Mouse (Mus musculus): ENCODE data around the gene Patj. TPM values are rescaled to one million over a fixed set of nuclear protein-coding genes. Genes with fewer than 3 reads are reported as not detected.

Gene Patj
- total and polyA plus RNA-seq, 2 experiments from 2014 or later, result 4.2 to 12.0 TPM

- Histone ChIP-seq H3K27me3 (ENCODE audit: insufficient read depth, low read length) (no peaks in the 10 kb centered on the region), H3K4me2 (ENCODE audit: low read depth) (no peak overlapping the region), H3K4me1 (ENCODE audit: insufficient read depth) (no peaks in the 10 kb centered on the region), H3K36me3 (ENCODE audit: insufficient read depth) (no peaks in the 10 kb centered on the region), H3K27ac (ENCODE audit: low read depth, low read length) (no peak overlapping the region), H3K9me3 (ENCODE audit: low read length) (no peaks in the 10 kb centered on the region), H3K9ac (no peak overlapping the region), H3K4me3 (ENCODE audit: low read depth, low read length) (no peak overlapping the region)
- 85% methylated on average over 5 of the region's 5 CpGs for WGBS
- ATAC-seq (no peak), DNase-seq (no peak)
- no peak for TF ChIP-seq CTCF (IDR thresholded peaks at IDR 0.05; ENCODE audit: low read depth)
Observed at GRCm38 (mm10) chr4:98509939-98510338, 114.4 kb downstream of the Patj start.

GRCm38 (mm10) chr4:98511296-98511695 lies 115.7 kb downstream of the Patj start:
- DNase-seq (no peak), ATAC-seq (peak; percentile 23; the same call in 1 of the 2 replicates)
- H3K4me1 ChIP-seq (ENCODE audit: insufficient read depth), result no peaks in the 10 kb centered on the region
- H3K9me3 ChIP-seq (ENCODE audit: low read length), result no peaks in the 10 kb centered on the region
- H3K4me3 ChIP-seq (ENCODE audit: low read depth, low read length), result no peak overlapping the region
- no peak overlapping the region for H3K4me2 ChIP-seq (ENCODE audit: low read depth)
- no peak for TF ChIP-seq CTCF (IDR thresholded peaks at IDR 0.05; ENCODE audit: low read depth)
- 59% methylated on average over 2 of the region's 2 CpGs for WGBS
- H3K27me3 ChIP-seq (ENCODE audit: insufficient read depth, low read length), result no peaks in the 10 kb centered on the region
- H3K27ac ChIP-seq (ENCODE audit: low read depth, low read length), result no peak overlapping the region
- H3K9ac ChIP-seq, result no peak overlapping the region
- no peaks in the 10 kb centered on the region for H3K36me3 ChIP-seq (ENCODE audit: insufficient read depth)

- 64% methylated on average over 10 of the region's 10 CpGs for WGBS
- no peak overlapping the region for H3K4me2 ChIP-seq (ENCODE audit: low read depth)
- no peak overlapping the region for H3K27ac ChIP-seq (ENCODE audit: low read depth, low read length)
- TF ChIP-seq CTCF (IDR thresholded peaks at IDR 0.05; ENCODE audit: low read depth), result peak; percentile 26; the same call in 1 of the 2 replicates
- no peak overlapping the region for H3K9ac ChIP-seq
- H3K4me1 ChIP-seq (ENCODE audit: insufficient read depth), result no peaks in the 10 kb centered on the region
- no peaks in the 10 kb centered on the region for H3K36me3 ChIP-seq (ENCODE audit: insufficient read depth)
- no peaks in the 10 kb centered on the region for H3K9me3 ChIP-seq (ENCODE audit: low read length)
- DNase-seq (no peak), ATAC-seq (no peak)
- H3K27me3 ChIP-seq (ENCODE audit: insufficient read depth, low read length), result no peaks in the 10 kb centered on the region
- H3K4me3 ChIP-seq (ENCODE audit: low read depth, low read length), result no peak overlapping the region
Observed at GRCm38 (mm10) chr4:98511964-98512743, 116.6 kb downstream of the Patj start.

GRCm38 (mm10) chr4:98520492-98520891 lies 124.9 kb downstream of the Patj start:
- 69% methylated on average over 6 of the region's 6 CpGs for WGBS
- Histone ChIP-seq H3K27me3 (ENCODE audit: insufficient read depth, low read length) (no peaks in the 10 kb centered on the region), H3K36me3 (ENCODE audit: insufficient read depth) (no peaks in the 10 kb centered on the region), H3K4me2 (ENCODE audit: low read depth) (no peak overlapping the region), H3K9me3 (ENCODE audit: low read length) (no peaks in the 10 kb centered on the region), H3K4me1 (ENCODE audit: insufficient read depth) (no peaks in the 10 kb centered on the region), H3K9ac (no peak overlapping the region), H3K27ac (ENCODE audit: low read depth, low read length) (no peak overlapping the region), H3K4me3 (ENCODE audit: low read depth, low read length) (no peak overlapping the region)
- no peak for DNase-seq
- TF ChIP-seq CTCF (IDR thresholded peaks at IDR 0.05; ENCODE audit: low read depth), result no peak
- ATAC-seq, result peak; percentile 54; the same call in 1 of the 2 replicates

- ATAC-seq, result no peak
- H3K27ac ChIP-seq (ENCODE audit: low read depth, low read length), result no peak overlapping the region
- H3K9ac ChIP-seq, result no peak overlapping the region
- H3K36me3 ChIP-seq (ENCODE audit: insufficient read depth), result no peaks in the 10 kb centered on the region
- H3K4me2 ChIP-seq (ENCODE audit: low read depth), result no peak overlapping the region
- no peaks in the 10 kb centered on the region for H3K27me3 ChIP-seq (ENCODE audit: insufficient read depth, low read length)
- H3K4me1 ChIP-seq (ENCODE audit: insufficient read depth), result no peaks in the 10 kb centered on the region
- no peaks in the 10 kb centered on the region for H3K9me3 ChIP-seq (ENCODE audit: low read length)
- DNase-seq, result no peak
- no peak for TF ChIP-seq CTCF (IDR thresholded peaks at IDR 0.05; ENCODE audit: low read depth)
- H3K4me3 ChIP-seq (ENCODE audit: low read depth, low read length), result no peak overlapping the region
- 95% methylated on average over 10 of the region's 10 CpGs for WGBS
Observed at GRCm38 (mm10) chr4:98524525-98524924, 128.9 kb downstream of the Patj start.

GRCm38 (mm10) chr4:98535446-98535845 lies 139.9 kb downstream of the Patj start:
- ATAC-seq (no peak), DNase-seq (no peak)
- Histone ChIP-seq H3K9me3 (ENCODE audit: low read length) (no peaks in the 10 kb centered on the region), H3K4me3 (ENCODE audit: low read depth, low read length) (no peak overlapping the region), H3K27me3 (ENCODE audit: insufficient read depth, low read length) (no peaks in the 10 kb centered on the region), H3K27ac (ENCODE audit: low read depth, low read length) (no peak overlapping the region), H3K4me1 (ENCODE audit: insufficient read depth) (no peaks in the 10 kb centered on the region), H3K4me2 (ENCODE audit: low read depth) (no peak overlapping the region), H3K9ac (no peak overlapping the region), H3K36me3 (ENCODE audit: insufficient read depth) (no peaks in the 10 kb centered on the region)
- no peak for TF ChIP-seq CTCF (IDR thresholded peaks at IDR 0.05; ENCODE audit: low read depth)
- 88% methylated on average over 3 of the region's 3 CpGs for WGBS

- Histone ChIP-seq H3K4me2 (ENCODE audit: low read depth) (no peak overlapping the region), H3K4me1 (ENCODE audit: insufficient read depth) (0 out of 2 replicates have a peak, but pooled peaks cover 3% of the 10 kb centered on the region), H3K27ac (ENCODE audit: low read depth, low read length) (no peak overlapping the region), H3K27me3 (ENCODE audit: insufficient read depth, low read length) (no peaks in the 10 kb centered on the region), H3K4me3 (ENCODE audit: low read depth, low read length) (no peak overlapping the region), H3K9ac (no peak overlapping the region), H3K36me3 (ENCODE audit: insufficient read depth) (no peaks in the 10 kb centered on the region), H3K9me3 (ENCODE audit: low read length) (no peaks in the 10 kb centered on the region)
- no peak for ATAC-seq
- TF ChIP-seq CTCF (IDR thresholded peaks at IDR 0.05; ENCODE audit: low read depth), result no peak
- no peak for DNase-seq
- WGBS, result 90% methylated on average over 2 of the region's 2 CpGs
Observed at GRCm38 (mm10) chr4:98541591-98541990, 146.0 kb downstream of the Patj start.

All from forebrain, postnatal 0 days (tissue).